Mouse (Mus musculus): ENCODE measurements at regions not wholly inside any gene's neighbourhood (a gene's known extent, or its start where the extent isn't known, plus 50 kb on each side); places are given as distances from the start of the nearest gene placed in this dataset.
A peak's percentile ranks its signal among the peaks of the same experiment; 100 is the strongest.

DNA sequence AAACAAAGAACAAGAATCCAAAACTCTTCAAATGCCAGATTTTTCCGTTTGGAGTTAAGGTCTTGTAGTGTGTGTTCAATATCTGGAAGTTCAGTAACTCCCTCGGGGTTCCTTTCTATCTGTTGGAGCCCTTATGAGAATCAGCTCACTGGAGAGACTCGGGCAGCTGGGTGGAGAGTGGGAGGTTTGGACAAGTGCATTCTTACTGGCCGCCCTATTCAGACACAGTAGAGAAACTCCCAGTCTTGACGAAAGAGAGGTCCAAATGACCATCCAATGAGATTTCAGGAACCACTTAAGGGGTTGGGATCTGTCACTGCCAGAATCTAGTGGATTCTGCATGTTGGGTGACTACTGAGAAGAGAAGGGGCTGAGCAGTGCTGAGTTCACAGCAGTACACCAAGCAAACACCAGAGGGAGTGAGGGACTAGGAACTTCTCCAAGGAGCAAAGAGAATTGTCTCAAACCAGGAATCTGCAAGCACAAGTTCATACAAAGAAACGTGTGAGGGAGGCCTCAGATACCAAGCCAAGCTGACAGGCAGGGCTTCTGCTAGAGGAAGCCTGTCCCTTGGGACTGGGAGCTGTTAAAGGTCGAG is 310.0 kb upstream of the Magi2 start:
- ATAC-seq (ENCODE audit: low read depth) (peak; percentile 84), DNase-seq (ENCODE audit: low spot score) (peak; percentile 76)

DNA sequence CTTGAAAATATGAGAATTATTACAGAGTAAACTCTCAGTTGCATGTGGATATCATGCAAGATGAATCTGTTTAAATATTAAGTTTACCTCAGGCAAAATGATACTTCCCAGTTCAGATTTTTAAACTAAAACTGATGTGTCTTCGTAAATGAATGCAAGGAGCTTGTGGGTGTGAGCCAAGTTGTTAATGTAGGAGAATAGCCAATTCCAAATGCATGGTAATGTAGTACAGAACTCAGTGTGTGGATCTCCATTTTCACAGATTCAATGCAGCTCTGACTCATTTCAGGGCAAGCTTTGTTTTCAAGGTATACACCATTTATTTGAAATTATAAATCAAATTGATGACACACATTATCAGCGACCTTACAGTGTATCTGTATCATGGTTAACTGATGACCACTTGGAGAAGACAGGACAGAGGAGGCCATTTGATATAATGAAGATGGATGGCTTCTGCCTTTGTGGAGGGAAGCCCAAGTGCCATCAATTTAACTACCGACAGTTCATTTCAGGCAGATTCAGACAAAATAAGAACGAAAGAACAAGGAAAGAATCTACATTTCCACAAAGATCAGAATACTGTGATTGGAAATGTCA is 272.9 kb upstream of the Magi2 start:
- Histone ChIP-seq H3K36me3 (ENCODE audit: control insufficient read depth, insufficient read depth, low read length) (no peaks in the 10 kb centered on the region), H3K4me3 (ENCODE audit: low read depth, low read length) (no peak overlapping the region), H3K4me2 (ENCODE audit: low read depth, low read length) (no peak overlapping the region), H3K27me3 (replicated peaks; ENCODE audit: control insufficient read depth, insufficient read depth, low read length) (no peaks in the 10 kb centered on the region), H3K9me3 (ENCODE audit: control insufficient read depth, low read length) (no peaks in the 10 kb centered on the region), H3K27ac (replicated peaks; ENCODE audit: low read depth, low read length) (no peak overlapping the region), H3K4me1 (ENCODE audit: control insufficient read depth, insufficient read depth, low read length) (no peaks in the 10 kb centered on the region), H3K9ac (ENCODE audit: low read depth, low read length) (no peak overlapping the region)
- DNase-seq (ENCODE audit: low spot score) (no peak), ATAC-seq (ENCODE audit: low read depth) (no peak)
- WGBS = 69% methylated on average over 4 of the region's 4 CpGs

More for the DNA sequence above, 310.0 kb upstream of the Magi2 start:
- Histone ChIP-seq H3K9me3 (ENCODE audit: control insufficient read depth, low read length) (no peaks in the 10 kb centered on the region), H3K9ac (ENCODE audit: low read depth, low read length) (no peak overlapping the region), H3K27me3 (replicated peaks; ENCODE audit: control insufficient read depth, insufficient read depth, low read length) (no peaks in the 10 kb centered on the region), H3K27ac (replicated peaks; ENCODE audit: low read depth, low read length) (no peak overlapping the region), H3K36me3 (ENCODE audit: control insufficient read depth, insufficient read depth, low read length) (no peaks in the 10 kb centered on the region), H3K4me1 (ENCODE audit: control insufficient read depth, insufficient read depth, low read length) (no peaks in the 10 kb centered on the region), H3K4me3 (ENCODE audit: low read depth, low read length) (no peak overlapping the region), H3K4me2 (ENCODE audit: low read depth, low read length) (no peak overlapping the region)
- 42% methylated on average over 7 of the region's 7 CpGs for WGBS

Measured in embryonic facial prominence, embryonic 14.5 days (tissue).